Mouse (Mus musculus) limb, embryonic 14.5 days (tissue): ENCODE measurements around the gene Emsy. TPM values are rescaled to one million over a fixed set of nuclear protein-coding genes. Genes with fewer than 3 reads are reported as not detected.

Source experiments
- ATAC-seq: fragments of 200-750 bp; cut with Nextera tagmentation; 2 replicates; pipeline ENCODE4 v1.8.0; 2017; ENCODE audit warnings: low read depth, moderate number of reproducible peaks, moderate TSS enrichment; ENCODE audit not compliant: low FRiP score
- DNase-seq: peaks from one replicate; pipeline ENCODE4 v3.0.0-alpha.2; 2015; ENCODE audit warnings: low spot score
- H3K27ac ChIP-seq: fragments of 300-500 bp; sonication (generic); replicated peaks from 2 replicates; pipeline ENCODE4 v1.5.1; 2014; ENCODE audit warnings: low read depth, mild to moderate bottlenecking, low read length, moderate library complexity, mixed read lengths
- H3K27me3 ChIP-seq: fragments of 300-500 bp; sonication (generic); 2 replicates; pipeline ENCODE4 v1.6.1; 2014; ENCODE audit warnings: low read length, mixed read lengths; ENCODE audit not compliant: control insufficient read depth, insufficient read depth
- H3K36me3 ChIP-seq: fragments of 300-500 bp; sonication (generic); 2 replicates; pipeline ENCODE4 v1.6.1; 2014; ENCODE audit warnings: mild to moderate bottlenecking, low read length, moderate library complexity, mixed read lengths; ENCODE audit not compliant: control insufficient read depth, insufficient read depth
- H3K4me1 ChIP-seq: fragments of 300-500 bp; sonication (generic); 2 replicates; pipeline ENCODE4 v1.6.1; 2014; ENCODE audit warnings: antibody characterized with exemption, low read length, mixed read lengths; ENCODE audit not compliant: control insufficient read depth, insufficient read depth
- H3K4me2 ChIP-seq: fragments of 300-500 bp; sonication (generic); replicated peaks from 2 replicates; pipeline ENCODE4 v1.6.1; 2014; ENCODE audit warnings: low read depth, mild to moderate bottlenecking, low read length, moderate library complexity; ENCODE audit not compliant: severe bottlenecking
- H3K4me3 ChIP-seq: fragments of 300-500 bp; sonication (generic); replicated peaks from 2 replicates; pipeline ENCODE4 v1.5.1; 2014; ENCODE audit warnings: low read length
- H3K9ac ChIP-seq: fragments of 300-500 bp; sonication (generic); 2 replicates; pipeline ENCODE4 v1.6.1; 2014; ENCODE audit warnings: mild to moderate bottlenecking, low read depth, low read length, moderate library complexity; ENCODE audit not compliant: severe bottlenecking
- H3K9me3 ChIP-seq: fragments of 300-500 bp; sonication (generic); 2 replicates; pipeline ENCODE4 v1.6.1; 2016; ENCODE audit warnings: low read length; ENCODE audit not compliant: control insufficient read depth
- POLR2A ChIP-seq: fragments of 200-500 bp; IDR thresholded peaks from 2 replicates; pipeline ENCODE4 v1.8.0; 2012; ENCODE audit warnings: inconsistent platforms, mild to moderate bottlenecking, moderate library complexity, borderline replicate concordance; ENCODE audit not compliant: insufficient read depth, insufficient read length; ENCODE audit errors: extremely low read depth
- WGBS: fragments of 180-500 bp; shearing (Covaris S2); extraction: QIAGEN DNeasy Blood & Tissue Kit; methylation state at CpG from one replicate; pipeline ENCODE4 v1.1.7; 2014; 5-methylcytosine and 5-hydroxymethylcytosine counted together
- polyA plus RNA-seq, 2 experiments: library from polyadenylated mRNA; depleted of rRNA in 1 of 2; stranded (reverse) in 1 of 2; unstranded in 1 of 2; fragments of >200 nt; fragmentation: Nextera tagmentation in 1 of 2; extraction: Ambion mirVana in 1 of 2; gene quantifications; 2 replicates each; pipeline versions ENCODE4 v1.2.1 to v1.2.3; 2012 to 2014

Gene Emsy
- polyA plus RNA-seq, 2 experiments, result 32.0 to 46.4 TPM

GRCm38 (mm10) chr7:98608520-98608919 is 48.1 kb downstream of the Emsy start:
- H3K4me3 ChIP-seq, result no peak overlapping the region
- H3K9me3 ChIP-seq, result no peaks in the 10 kb centered on the region
- no peak for DNase-seq
- H3K27me3 ChIP-seq, result no peaks in the 10 kb centered on the region
- H3K27ac ChIP-seq, result no peak overlapping the region
- no peak for ATAC-seq
- no peak overlapping the region for H3K4me2 ChIP-seq
- no peak for TF ChIP-seq POLR2A
- peaks cover 21% of the 10 kb centered on the region for H3K36me3 ChIP-seq
- no peak overlapping the region for H3K9ac ChIP-seq
- H3K4me1 ChIP-seq, result no peaks in the 10 kb centered on the region

DNA sequence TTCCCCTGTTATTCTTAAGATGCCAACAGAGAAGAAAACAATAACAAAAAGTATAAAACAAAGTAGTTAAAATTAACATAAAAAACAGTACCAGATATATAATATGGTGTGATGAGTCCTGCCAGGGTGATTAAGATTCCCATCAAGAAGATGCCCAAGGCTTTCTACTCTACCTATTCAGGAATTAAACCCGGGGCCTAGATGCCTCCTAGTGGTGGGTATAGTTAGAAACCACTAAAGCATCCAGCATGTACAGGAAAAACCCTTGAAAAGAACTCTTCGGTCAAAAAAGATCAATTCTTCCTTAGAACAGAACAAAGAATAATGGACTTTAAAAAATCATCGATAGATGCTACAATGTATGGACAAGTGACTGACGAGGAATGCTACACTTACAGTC is 49.4 kb downstream of the Emsy start:
- peaks cover 21% of the 10 kb centered on the region for H3K36me3 ChIP-seq
- no peak for TF ChIP-seq POLR2A

GRCm38 (mm10) chr7:98601715-98602114 is 54.9 kb downstream of the Emsy start:
- Histone ChIP-seq H3K4me2 (no peak overlapping the region), H3K9me3 (no peaks in the 10 kb centered on the region), H3K4me1 (no peaks in the 10 kb centered on the region), H3K36me3 (peaks cover 26% of the 10 kb centered on the region), H3K4me3 (no peak overlapping the region), H3K27ac (no peak overlapping the region), H3K27me3 (no peaks in the 10 kb centered on the region), H3K9ac (no peak overlapping the region)
- TF ChIP-seq POLR2A, result no peak
- ATAC-seq, result no peak
- WGBS, result 83% methylated on average over 4 of the region's 4 CpGs
- no peak for DNase-seq

More for the DNA sequence above, 49.4 kb downstream of the Emsy start:
- Histone ChIP-seq H3K4me1 (no peaks in the 10 kb centered on the region), H3K27me3 (no peaks in the 10 kb centered on the region), H3K9ac (no peak overlapping the region), H3K9me3 (no peaks in the 10 kb centered on the region), H3K27ac (no peak overlapping the region), H3K4me2 (no peak overlapping the region), H3K4me3 (no peak overlapping the region)
- DNase-seq (peak; percentile 8), ATAC-seq (no peak)
- 79% methylated on average over 4 of the region's 4 CpGs for WGBS

- no peak overlapping the region for H3K4me2 ChIP-seq
- H3K9ac ChIP-seq, result no peak overlapping the region
- 77% methylated on average over 8 of the region's 8 CpGs for WGBS
- no peak for TF ChIP-seq POLR2A
- no peaks in the 10 kb centered on the region for H3K4me1 ChIP-seq
- no peak overlapping the region for H3K27ac ChIP-seq
- no peaks in the 10 kb centered on the region for H3K27me3 ChIP-seq
- DNase-seq (no peak), ATAC-seq (no peak)
- H3K4me3 ChIP-seq, result no peak overlapping the region
- H3K36me3 ChIP-seq, result peaks cover 60% of the 10 kb centered on the region
- H3K9me3 ChIP-seq, result no peaks in the 10 kb centered on the region
Measured at GRCm38 (mm10) chr7:98597402-98597801, 59.2 kb downstream of the Emsy start.

- 93% methylated on average over 4 of the region's 4 CpGs for WGBS
Measured at GRCm38 (mm10) chr7:98594731-98595130, 61.9 kb downstream of the Emsy start.

GRCm38 (mm10) chr7:98593276-98593675 is 63.3 kb downstream of the Emsy start:
- TF ChIP-seq POLR2A, result no peak
- no peak for DNase-seq
- H3K9ac ChIP-seq, result no peak overlapping the region
- ATAC-seq, result no peak
- H3K4me3 ChIP-seq, result no peak overlapping the region
- no peaks in the 10 kb centered on the region for H3K4me1 ChIP-seq
- H3K4me2 ChIP-seq, result no peak overlapping the region
- peaks cover 63% of the 10 kb centered on the region for H3K36me3 ChIP-seq
- 84% methylated on average over 6 of the region's 6 CpGs for WGBS
- H3K27me3 ChIP-seq, result no peaks in the 10 kb centered on the region
- no peaks in the 10 kb centered on the region for H3K9me3 ChIP-seq
- H3K27ac ChIP-seq, result no peak overlapping the region

More at GRCm38 (mm10) chr7:98594731-98595130, 61.9 kb downstream of the Emsy start:
- TF ChIP-seq POLR2A, result no peak
- Histone ChIP-seq H3K36me3 (peaks cover 62% of the 10 kb centered on the region), H3K9me3 (no peaks in the 10 kb centered on the region), H3K27ac (no peak overlapping the region), H3K4me3 (no peak overlapping the region), H3K27me3 (no peaks in the 10 kb centered on the region), H3K4me1 (no peaks in the 10 kb centered on the region), H3K9ac (no peak overlapping the region), H3K4me2 (no peak overlapping the region)
- ATAC-seq, result no peak
- no peak for DNase-seq
